Mouse (Mus musculus) olfactory bulb, adult 2 months (tissue): ENCODE data around the gene Shroom3.

Experiments used
- CTCF ChIP-seq: fragments of 200-500 bp; IDR thresholded peaks from 2 replicates; pipeline ENCODE4 v1.5.1; 2012; ENCODE audit warnings: low read depth, mild to moderate bottlenecking, low read length, moderate library complexity; ENCODE audit not compliant: insufficient read depth
- POLR2A ChIP-seq: fragments of 200-500 bp; IDR thresholded peaks from 2 replicates; pipeline ENCODE4 v1.6.1; 2012; ENCODE audit warnings: mild to moderate bottlenecking, low read depth, low read length, moderate library complexity; ENCODE audit not compliant: insufficient read depth

GRCm38 (mm10) chr5:92683871-92684475 is 738 bp downstream of the Shroom3 start:
- TF ChIP-seq POLR2A (no peak), CTCF (no peak)
